Mouse (Mus musculus): ENCODE measurements around the gene Terb1. TPM values are rescaled to one million over a fixed set of nuclear protein-coding genes. Genes with fewer than 3 reads are reported as not detected.

Gene Terb1
- polyA plus RNA-seq, 1 experiment from 2014 or later, result 0.18 TPM

DNA sequence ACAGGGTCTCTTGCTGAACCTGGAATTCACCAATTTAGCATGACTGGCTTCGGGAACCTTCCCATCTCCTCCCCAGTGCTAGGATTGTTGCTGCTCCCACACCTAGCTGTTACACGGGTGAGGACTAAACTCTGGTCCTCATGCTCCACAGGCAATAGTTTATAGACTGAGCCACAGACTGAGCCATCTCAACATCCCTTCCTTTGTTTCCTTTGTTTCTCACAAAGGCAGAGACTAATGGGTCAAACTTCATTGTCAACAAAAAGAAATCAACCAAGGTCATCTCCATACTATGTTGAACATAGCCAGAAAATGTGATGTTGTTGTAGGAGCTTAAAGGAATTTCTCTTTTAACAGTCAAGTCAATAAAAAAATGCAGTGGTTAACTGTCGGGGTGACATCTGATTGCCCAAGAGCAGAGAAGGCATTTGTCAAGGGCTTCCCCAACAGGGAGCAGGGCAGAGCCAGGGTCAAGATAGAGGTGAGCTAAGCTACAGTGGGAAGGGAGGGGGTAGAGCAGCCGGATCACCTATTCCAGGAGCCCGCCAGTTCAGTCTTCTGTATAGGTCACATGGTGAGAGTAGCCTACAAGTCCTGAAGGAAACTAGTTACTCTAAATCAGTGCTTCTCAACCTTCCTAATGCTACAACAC lies 76.4 kb downstream of the Terb1 start:
- Histone ChIP-seq H3K9me3 (no peaks in the 10 kb centered on the region), H3K27ac (replicated peaks) (no peak overlapping the region), H3K27me3 (no peaks in the 10 kb centered on the region), H3K4me1 (replicated peaks) (peaks cover 27% of the 10 kb centered on the region), H3K9ac (no peak overlapping the region), H3K36me3 (peaks cover 96% of the 10 kb centered on the region), H3K4me2 (no peak overlapping the region), H3K4me3 (no peak overlapping the region)
- 96% methylated on average over 5 of the region's 5 CpGs for WGBS
- ATAC-seq (ENCODE audit: low read depth), result no peak

DNA sequence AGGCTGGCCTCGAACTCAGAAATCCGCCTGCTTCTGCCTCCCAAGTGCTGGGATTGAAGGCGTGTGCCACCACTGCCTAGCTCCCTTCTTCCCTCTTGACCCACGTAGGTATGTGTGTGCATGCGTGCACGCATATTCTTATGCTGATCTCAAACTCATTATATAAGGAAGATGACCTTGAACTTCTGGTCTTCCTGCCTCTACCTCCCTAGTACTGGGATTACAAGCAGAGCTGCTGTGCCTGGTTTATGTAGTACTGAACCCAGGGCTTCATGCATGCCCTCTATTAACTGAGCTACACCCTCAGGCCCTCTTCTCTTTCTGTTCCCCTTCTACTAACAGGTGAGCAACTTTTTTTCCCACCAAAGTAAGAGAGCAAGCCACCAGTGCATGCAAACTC lies 77.1 kb downstream of the Terb1 start:
- H3K36me3 ChIP-seq, result peaks cover 98% of the 10 kb centered on the region
- no peak overlapping the region for H3K27ac ChIP-seq (replicated peaks)
- 96% methylated on average over 6 of the region's 6 CpGs for WGBS
- no peak for ATAC-seq (ENCODE audit: low read depth)
- H3K4me2 ChIP-seq, result no peak overlapping the region
- no peaks in the 10 kb centered on the region for H3K9me3 ChIP-seq
- H3K9ac ChIP-seq, result no peak overlapping the region
- no peak overlapping the region for H3K4me3 ChIP-seq
- H3K27me3 ChIP-seq, result no peaks in the 10 kb centered on the region
- H3K4me1 ChIP-seq (replicated peaks), result peaks cover 27% of the 10 kb centered on the region

DNA sequence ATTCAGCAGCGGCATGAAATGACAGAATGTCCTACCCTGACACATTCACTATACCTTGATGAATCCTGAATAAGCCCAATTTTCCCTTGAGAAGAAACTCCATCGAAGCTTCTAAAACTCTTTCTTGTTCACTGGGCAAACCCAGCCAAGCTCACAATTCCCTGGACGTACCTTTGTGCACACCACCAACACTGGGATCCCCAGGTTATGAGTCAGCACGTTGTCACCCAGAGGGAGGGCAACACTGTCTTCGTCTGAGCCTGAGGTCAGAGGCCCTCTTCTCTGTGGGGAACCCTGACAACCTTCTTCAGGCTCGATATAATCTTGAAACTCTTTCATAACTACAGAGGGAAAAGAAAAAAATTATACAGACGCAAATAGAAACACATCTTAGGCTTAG lies 79.5 kb downstream of the Terb1 start:
- WGBS, result 83% methylated on average over 7 of the region's 7 CpGs
- Histone ChIP-seq H3K4me3 (no peak overlapping the region), H3K4me1 (replicated peaks) (peaks cover 10% of the 10 kb centered on the region), H3K27ac (replicated peaks) (no peak overlapping the region), H3K9ac (no peak overlapping the region), H3K9me3 (no peaks in the 10 kb centered on the region), H3K27me3 (no peaks in the 10 kb centered on the region), H3K4me2 (no peak overlapping the region), H3K36me3 (peaks cover 99% of the 10 kb centered on the region)
- ATAC-seq (ENCODE audit: low read depth), result no peak

DNA sequence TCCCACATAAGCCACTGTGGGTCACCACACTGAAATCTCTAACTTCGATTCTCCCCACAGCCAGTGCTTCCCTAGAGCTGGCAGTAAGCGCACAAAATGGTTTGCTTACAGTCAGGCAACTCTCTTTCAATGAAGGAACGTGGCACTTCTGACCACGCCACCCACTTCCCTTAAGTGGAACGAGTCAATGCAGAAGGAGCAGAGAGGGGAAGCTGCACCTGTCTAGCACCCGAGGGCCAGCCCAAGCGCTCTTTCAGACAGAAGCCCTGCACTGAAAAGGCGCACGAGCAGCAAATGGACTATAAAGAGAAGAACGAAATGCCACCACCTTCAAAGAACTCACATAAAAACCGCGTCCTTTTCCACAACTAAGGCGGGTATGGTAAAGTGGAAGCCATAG lies 82.0 kb downstream of the Terb1 start:
- peaks cover 99% of the 10 kb centered on the region for H3K36me3 ChIP-seq
- H3K4me3 ChIP-seq, result no peak overlapping the region
- H3K27me3 ChIP-seq, result no peaks in the 10 kb centered on the region
- H3K9me3 ChIP-seq, result no peaks in the 10 kb centered on the region
- ATAC-seq (ENCODE audit: low read depth), result no peak
- no peaks in the 10 kb centered on the region for H3K4me1 ChIP-seq (replicated peaks)
- no peak overlapping the region for H3K27ac ChIP-seq (replicated peaks)
- no peak overlapping the region for H3K4me2 ChIP-seq
- no peak overlapping the region for H3K9ac ChIP-seq
- 87% methylated on average over 13 of the region's 13 CpGs for WGBS

DNA sequence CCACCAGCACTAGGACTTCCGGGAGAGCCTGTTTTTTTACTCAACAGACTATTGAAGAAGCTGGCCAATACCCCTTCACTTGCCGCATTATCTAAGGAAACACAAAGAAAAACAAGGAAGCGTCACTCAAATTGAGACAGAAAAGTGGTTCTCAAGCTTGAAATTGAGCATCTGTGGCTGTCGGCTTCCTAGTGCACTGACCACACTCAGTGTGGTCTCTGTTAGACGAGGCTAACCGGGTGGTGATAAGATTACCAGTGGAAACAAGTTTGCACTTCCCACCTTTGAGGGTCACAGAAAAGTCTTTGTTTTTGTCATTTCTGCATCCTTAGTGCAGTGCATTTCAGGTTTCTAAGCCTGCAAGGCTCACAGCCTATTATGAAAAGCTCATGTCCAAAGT lies 87.4 kb downstream of the Terb1 start:
- Histone ChIP-seq H3K27ac (replicated peaks) (no peak overlapping the region), H3K4me2 (no peak overlapping the region), H3K36me3 (peaks cover 97% of the 10 kb centered on the region), H3K9me3 (no peaks in the 10 kb centered on the region), H3K4me3 (no peak overlapping the region), H3K27me3 (no peaks in the 10 kb centered on the region), H3K4me1 (replicated peaks) (no peaks in the 10 kb centered on the region), H3K9ac (no peak overlapping the region)
- 92% methylated on average over 6 of the region's 6 CpGs for WGBS
- ATAC-seq (ENCODE audit: low read depth), result no peak

DNA sequence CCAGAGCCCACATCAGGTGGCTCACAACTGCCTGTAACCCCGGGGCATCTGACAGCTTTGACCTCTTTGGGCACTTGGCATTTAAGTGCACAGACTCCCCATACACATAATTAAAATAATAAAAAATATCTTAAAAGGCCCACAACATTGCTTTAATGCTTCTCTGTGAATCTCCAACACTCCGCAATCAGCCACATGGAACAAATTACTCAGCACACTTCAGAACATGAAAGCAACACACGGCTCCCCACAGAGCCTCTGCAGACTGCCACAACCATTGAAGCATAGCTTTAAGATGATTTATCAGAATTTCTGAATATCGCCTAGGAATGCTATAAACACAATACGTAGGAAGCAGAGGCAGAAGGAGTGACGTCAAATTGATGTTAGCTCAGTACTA lies 93.7 kb downstream of the Terb1 start:
- 77% methylated on average over 6 of the region's 6 CpGs for WGBS
- Histone ChIP-seq H3K36me3 (peaks cover 45% of the 10 kb centered on the region), H3K9ac (no peak overlapping the region), H3K4me1 (replicated peaks) (no peaks in the 10 kb centered on the region), H3K27me3 (no peaks in the 10 kb centered on the region), H3K4me3 (no peak overlapping the region), H3K4me2 (no peak overlapping the region), H3K9me3 (no peaks in the 10 kb centered on the region), H3K27ac (replicated peaks) (no peak overlapping the region)
- ATAC-seq (ENCODE audit: low read depth), result no peak

DNA sequence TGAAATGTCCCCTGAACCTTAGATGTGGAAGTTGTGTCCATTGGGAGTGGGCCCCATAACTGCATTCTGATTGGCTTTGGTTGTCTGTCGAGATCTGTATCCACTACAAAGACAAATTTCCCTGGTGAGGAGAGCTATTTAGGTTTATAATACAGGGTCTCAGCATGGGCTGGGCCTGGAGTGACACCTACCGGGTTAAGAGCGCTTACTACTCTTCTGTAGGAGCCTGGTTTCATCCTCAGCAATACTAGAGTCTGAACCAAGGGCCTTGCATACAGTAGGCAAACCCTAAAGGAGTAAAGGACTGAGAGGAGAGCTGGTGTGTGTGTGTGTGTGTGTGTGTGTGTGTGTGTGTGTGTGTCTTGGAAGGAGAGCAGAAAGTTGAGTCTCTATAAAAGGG lies 95.5 kb downstream of the Terb1 start:
- H3K4me3 ChIP-seq, result no peak overlapping the region
- no peaks in the 10 kb centered on the region for H3K27me3 ChIP-seq
- H3K4me2 ChIP-seq, result no peak overlapping the region
- no peak overlapping the region for H3K27ac ChIP-seq (replicated peaks)
- no peaks in the 10 kb centered on the region for H3K9me3 ChIP-seq
- H3K36me3 ChIP-seq, result peaks cover 27% of the 10 kb centered on the region
- H3K9ac ChIP-seq, result no peak overlapping the region
- 47% methylated on average over 3 of the region's 3 CpGs for WGBS
- H3K4me1 ChIP-seq (replicated peaks), result no peaks in the 10 kb centered on the region
- no peak for ATAC-seq (ENCODE audit: low read depth)

DNA sequence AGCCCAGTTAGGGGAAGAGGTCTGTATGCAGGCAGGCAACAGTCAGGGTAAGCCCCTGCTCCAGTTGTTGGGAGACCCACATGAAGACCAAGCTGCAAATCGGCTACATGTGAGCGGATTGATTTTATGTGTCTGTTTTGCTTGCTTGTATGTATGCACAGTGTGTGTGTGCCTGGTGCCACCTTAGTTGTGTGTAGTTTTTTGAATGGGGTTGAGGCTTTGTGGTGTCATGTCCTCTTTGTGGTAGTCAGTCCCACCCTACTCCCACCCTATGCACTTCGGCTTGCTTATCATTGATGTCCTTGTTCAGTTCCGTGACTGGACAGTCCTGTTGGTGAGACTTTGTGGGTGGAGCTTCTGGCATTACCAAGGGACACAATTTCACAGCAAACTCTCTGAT lies 95.9 kb downstream of the Terb1 start:
- Histone ChIP-seq H3K4me3 (no peak overlapping the region), H3K27me3 (no peaks in the 10 kb centered on the region), H3K9me3 (no peaks in the 10 kb centered on the region), H3K27ac (replicated peaks) (no peak overlapping the region), H3K4me2 (no peak overlapping the region), H3K9ac (no peak overlapping the region), H3K4me1 (replicated peaks) (no peaks in the 10 kb centered on the region), H3K36me3 (peaks cover 22% of the 10 kb centered on the region)
- peak; percentile 48; the same call in 1 of the 2 replicates for ATAC-seq (ENCODE audit: low read depth)
- WGBS, result 83% methylated on average over 4 of the region's 4 CpGs

DNA sequence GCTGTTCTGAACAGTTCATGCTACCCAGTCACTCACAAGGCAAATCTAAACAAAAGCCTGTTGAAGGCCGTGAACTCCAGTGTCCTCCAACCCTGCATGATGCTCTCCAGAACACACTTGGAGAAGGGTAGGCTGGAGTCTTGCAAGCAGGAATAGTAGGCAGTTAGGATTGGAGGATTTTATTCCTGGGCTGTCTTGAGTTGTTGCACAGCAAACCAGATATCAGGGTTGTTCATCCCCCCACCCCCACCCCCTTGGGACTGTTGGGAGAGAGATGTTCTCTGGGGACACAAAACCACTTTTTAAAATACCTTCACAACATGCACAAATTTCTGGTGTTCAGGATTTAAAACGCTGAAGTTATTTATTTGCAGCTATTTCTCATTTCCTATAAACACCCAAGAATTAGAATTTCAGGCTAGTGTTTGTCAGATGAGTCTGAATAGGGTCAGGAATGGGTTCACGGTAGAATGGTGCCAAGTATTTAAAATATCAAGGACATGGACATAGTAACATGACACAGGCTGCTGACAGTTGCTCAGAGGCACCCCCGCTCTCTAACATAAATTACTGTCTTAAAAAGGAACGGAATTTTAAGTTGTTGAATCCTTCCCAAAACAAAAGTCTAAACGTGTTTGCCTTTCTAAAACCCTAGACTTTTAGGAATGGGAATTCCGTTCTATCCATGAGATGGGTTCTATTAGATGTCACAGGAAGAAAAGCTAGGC lies 96.7 kb downstream of the Terb1 start:
- Histone ChIP-seq H3K4me3 (no peak overlapping the region), H3K27ac (replicated peaks) (no peak overlapping the region), H3K4me1 (replicated peaks) (no peaks in the 10 kb centered on the region), H3K9me3 (no peaks in the 10 kb centered on the region), H3K9ac (no peak overlapping the region), H3K4me2 (no peak overlapping the region), H3K27me3 (no peaks in the 10 kb centered on the region), H3K36me3 (peaks cover 16% of the 10 kb centered on the region)
- ATAC-seq (ENCODE audit: low read depth), result no peak
- WGBS, result 80% methylated on average over 7 of the region's 7 CpGs

DNA sequence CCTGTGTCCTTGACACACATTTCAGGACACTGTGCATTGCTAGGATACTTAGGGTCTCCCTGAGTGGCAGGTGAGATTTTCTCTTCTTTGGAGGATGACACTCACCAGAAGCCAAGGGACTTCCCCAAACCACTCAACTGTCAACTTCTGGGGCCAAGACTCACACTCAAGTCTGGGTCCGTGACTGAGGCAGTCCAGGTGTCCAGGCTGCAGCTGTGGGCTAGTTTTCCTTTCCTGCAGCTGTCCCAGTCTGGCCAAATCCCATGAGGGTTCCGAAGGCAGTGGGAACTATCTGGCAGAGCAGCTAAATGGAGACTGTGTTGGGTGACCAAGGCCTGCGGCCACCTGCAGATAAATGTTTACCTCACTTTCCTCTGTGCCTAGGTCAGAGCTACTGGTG lies 97.7 kb downstream of the Terb1 start:
- Histone ChIP-seq H3K9me3 (no peaks in the 10 kb centered on the region), H3K4me3 (no peak overlapping the region), H3K9ac (no peak overlapping the region), H3K36me3 (peaks cover 6% of the 10 kb centered on the region), H3K27me3 (no peaks in the 10 kb centered on the region), H3K27ac (replicated peaks) (no peak overlapping the region), H3K4me2 (no peak overlapping the region), H3K4me1 (replicated peaks) (no peaks in the 10 kb centered on the region)
- WGBS, result 96% methylated on average over 3 of the region's 3 CpGs
- ATAC-seq (ENCODE audit: low read depth), result no peak

DNA sequence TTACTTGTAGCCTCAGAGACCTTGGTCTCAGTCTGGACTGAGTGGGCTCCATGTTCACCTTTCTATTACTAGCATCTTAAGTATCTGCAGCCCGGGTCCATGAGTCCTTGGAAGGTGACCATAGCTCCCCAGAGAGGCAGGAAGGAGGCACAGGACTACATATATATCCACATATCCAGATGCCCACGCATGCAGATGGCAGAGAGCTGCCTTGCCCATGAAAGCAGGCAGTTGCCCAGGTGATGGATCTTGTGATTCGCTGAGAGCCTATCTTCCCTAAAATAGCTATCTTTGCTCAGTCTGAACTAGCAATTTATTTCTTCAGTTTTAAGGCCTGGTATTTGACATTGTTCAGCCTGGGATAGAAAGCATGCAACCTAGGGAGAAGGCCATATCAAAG lies 98.2 kb downstream of the Terb1 start:
- no peak for ATAC-seq (ENCODE audit: low read depth)
- Histone ChIP-seq H3K36me3 (peaks cover 5% of the 10 kb centered on the region), H3K4me3 (no peak overlapping the region), H3K9me3 (no peaks in the 10 kb centered on the region), H3K27ac (replicated peaks) (no peak overlapping the region), H3K9ac (no peak overlapping the region), H3K27me3 (no peaks in the 10 kb centered on the region), H3K4me1 (replicated peaks) (no peaks in the 10 kb centered on the region), H3K4me2 (no peak overlapping the region)
- WGBS, result 89% methylated on average over 3 of the region's 3 CpGs

DNA sequence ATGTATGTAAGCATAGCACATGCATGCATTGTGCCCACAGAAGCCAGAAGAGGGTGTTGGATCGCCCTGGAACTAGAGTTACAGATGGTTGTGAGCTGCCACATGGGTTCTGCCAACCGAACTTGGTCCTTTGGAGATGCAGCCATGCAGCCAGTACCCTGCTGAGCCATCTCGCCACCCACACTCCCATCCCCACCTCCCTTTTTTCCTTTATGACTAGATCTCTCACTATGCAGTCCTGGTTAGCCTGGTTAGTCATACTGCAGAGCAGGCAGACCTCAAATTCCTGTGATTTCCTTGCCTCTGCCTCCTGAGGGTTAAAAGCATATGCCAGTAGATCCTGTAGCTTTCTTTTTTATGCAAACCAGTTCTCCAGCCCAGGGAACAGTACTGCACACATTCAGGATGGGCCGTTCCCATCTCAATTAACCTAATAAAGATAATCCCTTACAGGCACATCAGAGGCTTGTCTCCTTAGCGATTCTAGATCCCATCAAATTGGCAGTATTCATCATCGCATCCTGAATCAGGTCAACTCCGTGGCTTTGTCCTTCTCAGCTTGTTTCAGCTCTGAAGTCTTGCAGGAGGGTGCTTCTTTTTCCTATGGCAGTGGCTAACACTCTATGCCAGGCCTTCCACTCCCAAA lies 99.0 kb downstream of the Terb1 start:
- Histone ChIP-seq H3K4me1 (replicated peaks) (no peaks in the 10 kb centered on the region), H3K9ac (no peak overlapping the region), H3K36me3 (peaks cover 5% of the 10 kb centered on the region; the same call in 1 of the 2 replicates), H3K4me3 (no peak overlapping the region), H3K27ac (replicated peaks) (no peak overlapping the region), H3K27me3 (no peaks in the 10 kb centered on the region), H3K9me3 (no peaks in the 10 kb centered on the region), H3K4me2 (no peak overlapping the region)
- no peak for ATAC-seq (ENCODE audit: low read depth)
- WGBS, result 51% methylated on average over 7 of the region's 7 CpGs

Data from neural tube, embryonic 13.5 days (tissue).